8 mouse cellular contexts compared by ENCODE assay signal in genomic region chr12:17545107-17545571, GRCm38 (mm10). TPM values are rescaled to one million over a fixed set of nuclear protein-coding genes. Genes with fewer than 3 reads are reported as not detected.
DNase-seq lines count a peak whose midpoint lies in the region; ATAC-seq and TF ChIP-seq lines count a peak whose summit lies in the region.

No protein-coding gene starts in this region.

- H3K9ac ChIP-seq in heart, embryonic 13.5 days, result peak overlapping the region; percentile 95
- peak overlapping the region; percentile 86 for H3K9ac ChIP-seq in stomach, postnatal 0 days (ENCODE audit: low read length)

- H3K4me2 ChIP-seq in heart, embryonic 13.5 days, result peak overlapping the region; percentile 74
- peak overlapping the region; percentile 84 for H3K4me2 ChIP-seq in stomach, postnatal 0 days (replicated peaks; ENCODE audit: low read depth)

- H3K27me3 ChIP-seq in heart, embryonic 13.5 days (replicated peaks), result 0 out of 2 replicates have a peak, but pooled peaks cover 2% of the 10 kb centered on the region
- H3K27me3 ChIP-seq in stomach, postnatal 0 days (ENCODE audit: control insufficient read depth, insufficient read depth, low read length), result no peaks in the 10 kb centered on the region

- TF ChIP-seq CTCF in stomach, postnatal 0 days (IDR thresholded peaks at IDR 0.05; ENCODE audit: low read depth), result no peak; the same call in 1 of the 2 replicates

- intact Hi-C loops in heart, postnatal 36 days (cut with DNase I), result loop anchor here (2.0 to 10.0 kb wide), 4 partner anchors 104 to 280 kb away; partner anchors contain the start of genes Hpcal1 and Pdia6

- TF ChIP-seq EP300 in stomach, postnatal 0 days (optimal IDR thresholded peaks at IDR 0.05), result no peak

- H3K27ac ChIP-seq in heart, embryonic 13.5 days (replicated peaks), result peak overlapping the region; percentile 92
- H3K27ac ChIP-seq in stomach, postnatal 0 days (replicated peaks), result peak overlapping the region; percentile 89

- no peaks in the 10 kb centered on the region for H3K9me3 ChIP-seq in heart, embryonic 13.5 days
- no peaks in the 10 kb centered on the region for H3K9me3 ChIP-seq in stomach, postnatal 0 days (ENCODE audit: control insufficient read depth, low read length)

- H3K4me3 ChIP-seq in heart, embryonic 13.5 days, result peak overlapping the region; percentile 98
- H3K4me3 ChIP-seq in stomach, postnatal 0 days (ENCODE audit: low read depth, low read length), result peak overlapping the region; percentile 84

- ATAC-seq in heart, embryonic 13.5 days (ENCODE audit: extremely low read depth, insufficient number of reproducible peaks, low FRiP score, low TSS enrichment), result peak; percentile 51
- ATAC-seq in hematopoietic stem cell, adult 5-6 weeks (replicated peaks in 1 of 2; ENCODE audit: insufficient read depth in 1 of 2, low FRiP score in 2 of 2, low TSS enrichment in 1 of 2, low read depth in 1 of 2, poor library complexity in 2 of 2, severe bottlenecking in 2 of 2), result peak; percentile 13 to 25
- peak; percentile 34 for ATAC-seq in megakaryocyte, adult 5-6 weeks (ENCODE audit: poor library complexity, severe bottlenecking)
- ATAC-seq in stomach, postnatal 0 days (ENCODE audit: low FRiP score, low TSS enrichment), result peak; percentile 69

- H3K36me3 ChIP-seq in heart, embryonic 13.5 days, result peaks cover 36% of the 10 kb centered on the region
- 0 out of 2 replicates have a peak, but pooled peaks cover 4% of the 10 kb centered on the region for H3K36me3 ChIP-seq in stomach, postnatal 0 days (ENCODE audit: control insufficient read depth, insufficient read depth, low read length)

- peaks cover 19% of the 10 kb centered on the region for H3K4me1 ChIP-seq in heart, embryonic 13.5 days
- no peaks in the 10 kb centered on the region for H3K4me1 ChIP-seq in stomach, postnatal 0 days (replicated peaks; ENCODE audit: control insufficient read depth, insufficient read depth)

- no peak for DNase-seq in heart, postnatal 36 days
- DNase-seq in CD4-positive helper T cell, adult 2 months (ENCODE audit: low read depth, low spot score), result peak; percentile 70
- peak; percentile 61 for DNase-seq in embryo, embryonic 10.5 days (ENCODE audit: low spot score)
- DNase-seq in stomach, postnatal 0 days (ENCODE audit: low spot score), result peak; percentile 69
- no peak for DNase-seq in layer of hippocampus, adult 8-10 months (ENCODE audit: low spot score in 2 of 2)

- under 1% methylated on average over 38 of the region's 40 CpGs for WGBS in heart, embryonic 13.5 days
- under 1% methylated on average over 31 of the region's 40 CpGs for WGBS in stomach, postnatal 0 days

RNA-seq across cellular contexts. Expression of gene Odc1, which starts 0.5 kb away (rescaled TPM):
- 142 and 152 TPM in 2 replicates for polyA plus RNA-seq in heart, embryonic 13.5 days (2015; fragmentation: Nextera tagmentation; extraction: Ambion mirVana)
- total RNA-seq in heart, postnatal 36 days (2021), result 10 to 100 TPM; 54.6 to 75.2 TPM
- 385 and 563 TPM in 2 replicates for total RNA-seq in hematopoietic stem cell, adult 5-6 weeks (2017)
- total RNA-seq in megakaryocyte, adult 5-6 weeks (2015), result 36.5 and 42.5 TPM in 2 replicates
- 60.4 and 70.8 TPM in 2 replicates for total RNA-seq in megakaryocyte, adult 5-6 weeks (2017)
- 67.7 and 70.4 TPM in 2 replicates for polyA plus RNA-seq in stomach, postnatal 0 days (2015; fragmentation: Nextera tagmentation; extraction: Ambion mirVana)
- 10 to 100 TPM; 66.4 to 90.7 (median 85.7) TPM for total RNA-seq in layer of hippocampus, adult 8-10 months (2022)

Comparison
In these comparisons a context has a peak if more than half of its experiments do, and no peak if none do; other contexts are left out.
1. ATAC-seq: peak in every context shown above with its lines; median percentile 69 in stomach, postnatal 0 days; 51 in heart, embryonic 13.5 days; 34 in megakaryocyte, adult 5-6 weeks; 19 in hematopoietic stem cell, adult 5-6 weeks.
2. DNase-seq: peak in CD4-positive helper T cell, adult 2 months (single experiment), embryo, embryonic 10.5 days (single experiment) and stomach, postnatal 0 days (single experiment); none in heart, postnatal 36 days (0 of 2) and layer of hippocampus, adult 8-10 months (0 of 2).